Mouse (Mus musculus) megakaryocyte, embryonic 14.5 days (primary cell): Measurements from ENCODE around the gene Fggy.

ENCODE experiments used
- FLI1 ChIP-seq: IDR thresholded peaks from 2 replicates; pipeline ENCODE4 v1.6.1; 2012; ENCODE audit warnings: low read length, inconsistent platforms, mixed read lengths
- GATA1 ChIP-seq: IDR thresholded peaks from 3 replicates; pipeline ENCODE4 v1.6.1; 2012; ENCODE audit warnings: mixed read lengths, low read length, inconsistent platforms, borderline replicate concordance

DNA sequence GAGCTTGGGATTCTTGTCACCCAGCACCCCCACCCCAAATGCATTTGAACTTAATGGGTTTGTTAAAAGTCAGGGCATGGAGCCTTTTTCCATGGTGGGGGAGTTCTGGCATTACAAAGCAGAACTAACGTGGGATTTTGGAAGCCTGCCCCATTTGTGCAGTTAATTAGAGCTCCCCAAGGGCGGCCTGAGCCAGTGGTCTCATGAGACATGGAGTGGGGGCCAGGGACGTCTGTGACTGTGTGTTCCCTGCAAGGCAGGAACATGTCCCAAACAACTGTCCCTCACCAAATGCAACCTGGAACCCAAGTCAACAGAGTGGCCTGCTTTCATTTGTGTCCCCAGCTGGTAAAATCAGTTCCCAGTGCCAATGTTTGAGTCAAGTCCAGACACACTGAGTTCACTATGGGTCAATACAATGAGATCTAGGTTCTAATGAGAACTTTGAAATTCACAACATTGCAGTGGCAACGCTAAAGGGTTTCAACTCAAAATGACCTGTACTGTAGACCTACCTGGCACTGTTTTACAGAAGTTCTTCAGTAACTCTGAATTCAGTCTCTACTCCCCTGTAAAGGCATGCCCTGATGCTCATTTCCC lies 324.5 kb downstream of the Fggy start:
- TF ChIP-seq GATA1 (no peak), FLI1 (no peak)
